In genomic region chr7:16295321-16295900, GRCm38 (mm10) we compare ENCODE assay signal across 8 mouse cellular contexts. TPM values are rescaled to one million over a fixed set of nuclear protein-coding genes. Genes with fewer than 3 reads are reported as not detected.
A peak's percentile ranks its signal among the peaks of the same experiment; 100 is the strongest.
DNase-seq lines count a peak whose midpoint lies in the region; ATAC-seq and TF ChIP-seq lines count a peak whose summit lies in the region.

No protein-coding gene starts in this region.

- TF ChIP-seq CTCF in left cerebral cortex, adult 2 months (IDR thresholded peaks at IDR 0.05), result no peak

- H3K4me3 ChIP-seq in hindbrain, embryonic 15.5 days, result peak overlapping the region; percentile 49
- H3K4me3 ChIP-seq in left cerebral cortex, adult 2 months, result peak overlapping the region; percentile 55

- peaks cover 43% of the 10 kb centered on the region for H3K4me1 ChIP-seq in hindbrain, embryonic 15.5 days (replicated peaks)

- no peaks in the 10 kb centered on the region for H3K9me3 ChIP-seq in hindbrain, embryonic 15.5 days

- no peaks in the 10 kb centered on the region for H3K27me3 ChIP-seq in hindbrain, embryonic 15.5 days

- ATAC-seq in activated CD4-positive, CD25-positive, alpha-beta regulatory T cell, adult 4 months, result peak; percentile 69
- peak; percentile 10; the same call in 1 of the 2 replicates for ATAC-seq in hindbrain, embryonic 15.5 days (ENCODE audit: low FRiP score, low read depth)
- ATAC-seq in megakaryocyte, adult 5-6 weeks (ENCODE audit: poor library complexity, severe bottlenecking), result peak; percentile 67

- H3K27ac ChIP-seq in hindbrain, embryonic 15.5 days (replicated peaks), result peak overlapping the region; percentile 80
- peak overlapping the region; percentile 89 for H3K27ac ChIP-seq in left cerebral cortex, adult 2 months

- H3K4me2 ChIP-seq in hindbrain, embryonic 15.5 days, result peak overlapping the region; percentile 96

- intact Hi-C loops in left cerebral cortex, adult 2 months (cut with DNase I), result loop anchor here (1.0 to 5.0 kb wide), 3 partner anchors 14 to 322 kb away; no protein-coding TSS in a partner anchor

- no peaks in the 10 kb centered on the region for H3K36me3 ChIP-seq in hindbrain, embryonic 15.5 days

- peak; percentile 84 to 88 for DNase-seq in cerebellum, postnatal 36 days
- DNase-seq in gastrocnemius, adult 18-20 months (ENCODE audit: low spot score), result peak; percentile 80
- peak; percentile 76 to 82 for DNase-seq in left cerebral cortex, adult 2 months (ENCODE audit: extremely low spot score in 1 of 2, low spot score in 2 of 2)
- peak; percentile 77 for DNase-seq in right cerebral cortex, postnatal 14 days
- DNase-seq in urinary bladder, postnatal 36 days (ENCODE audit: low spot score in 2 of 2), result peak; percentile 65 to 75

- peak overlapping the region; percentile 30 for H3K9ac ChIP-seq in hindbrain, embryonic 15.5 days

- WGBS in hindbrain, embryonic 15.5 days, result 1% methylated on average over 38 of the region's 41 CpGs

RNA-seq across cellular contexts. Expression of gene Ccdc9, which starts 8.8 kb away (rescaled TPM):
- 10 to 100 TPM; 11.1 to 11.2 TPM for polyA plus RNA-seq in activated CD4-positive, CD25-positive, alpha-beta regulatory T cell, adult 4 months (2017; shearing (Covaris generic))
- total RNA-seq in gastrocnemius, adult 18-20 months (2021), result 10 to 100 TPM; 35.7 to 38.9 TPM
- polyA plus RNA-seq in hindbrain, embryonic 15.5 days (2015; fragmentation: Nextera tagmentation; extraction: Ambion mirVana), result 29.3 and 29.6 TPM in 2 replicates
- 10 to 100 TPM; 94.3 to 95.1 TPM for total RNA-seq in left cerebral cortex, adult 2 months (2021)
- 26.0 and 30.3 TPM in 2 replicates for total RNA-seq in megakaryocyte, adult 5-6 weeks (2015)
- 117 and 121 TPM in 2 replicates for total RNA-seq in megakaryocyte, adult 5-6 weeks (2017)

RNA-seq across cellular contexts. Expression of gene Bbc3, which starts 12.8 kb away (rescaled TPM):
- polyA plus RNA-seq in activated CD4-positive, CD25-positive, alpha-beta regulatory T cell, adult 4 months (2017; shearing (Covaris generic)), result 1 to 10 TPM in 1 of 2 experiments, under 1 TPM in 1; 0.43 to 1.5 TPM
- total RNA-seq in gastrocnemius, adult 18-20 months (2021), result 1 to 10 TPM; 1.2 to 2.3 TPM
- 28.9 and 31.7 TPM in 2 replicates for polyA plus RNA-seq in hindbrain, embryonic 15.5 days (2015; fragmentation: Nextera tagmentation; extraction: Ambion mirVana)
- 1 to 10 TPM; 9.1 to 9.7 TPM for total RNA-seq in left cerebral cortex, adult 2 months (2021)
- total RNA-seq in megakaryocyte, adult 5-6 weeks (2015), result 1.5 and 3.3 TPM in 2 replicates
- total RNA-seq in megakaryocyte, adult 5-6 weeks (2017), result 1.1 and 3.0 TPM in 2 replicates

RNA-seq across cellular contexts. Expression of gene Inafm1, which starts 22.0 kb away (rescaled TPM):
- 1 to 10 TPM; 1.8 to 2.8 TPM for polyA plus RNA-seq in activated CD4-positive, CD25-positive, alpha-beta regulatory T cell, adult 4 months (2017; shearing (Covaris generic))
- total RNA-seq in gastrocnemius, adult 18-20 months (2021), result 10 to 100 TPM; 14.2 to 14.3 TPM
- 52.2 and 58.4 TPM in 2 replicates for polyA plus RNA-seq in hindbrain, embryonic 15.5 days (2015; fragmentation: Nextera tagmentation; extraction: Ambion mirVana)
- 10 to 100 TPM; 36.7 to 41.3 TPM for total RNA-seq in left cerebral cortex, adult 2 months (2021)
- 7.3 and 8.7 TPM in 2 replicates for total RNA-seq in megakaryocyte, adult 5-6 weeks (2015)
- 3.7 and 5.4 TPM in 2 replicates for total RNA-seq in megakaryocyte, adult 5-6 weeks (2017)

RNA-seq across cellular contexts. Expression of gene C5ar1, which starts 36.1 kb away (rescaled TPM):
- polyA plus RNA-seq in activated CD4-positive, CD25-positive, alpha-beta regulatory T cell, adult 4 months (2017; shearing (Covaris generic)), result not detected
- total RNA-seq in gastrocnemius, adult 18-20 months (2021), result 1 to 10 TPM; 1.5 to 2.3 TPM
- polyA plus RNA-seq in hindbrain, embryonic 15.5 days (2015; fragmentation: Nextera tagmentation; extraction: Ambion mirVana), result 2.2 and 2.7 TPM in 2 replicates
- total RNA-seq in left cerebral cortex, adult 2 months (2021), result 1 to 10 TPM; 1.3 to 1.7 TPM
- 49.8 TPM in 2 replicates for total RNA-seq in megakaryocyte, adult 5-6 weeks (2015)
- 13.6 and 22.2 TPM in 2 replicates for total RNA-seq in megakaryocyte, adult 5-6 weeks (2017)

RNA-seq across cellular contexts. Expression of gene C5ar2, which starts 51.5 kb away (rescaled TPM):
- not detected for polyA plus RNA-seq in activated CD4-positive, CD25-positive, alpha-beta regulatory T cell, adult 4 months (2017; shearing (Covaris generic))
- total RNA-seq in gastrocnemius, adult 18-20 months (2021), result under 1 TPM; 0.25 to 0.26 TPM
- 0.10 and 0.14 TPM in 2 replicates for polyA plus RNA-seq in hindbrain, embryonic 15.5 days (2015; fragmentation: Nextera tagmentation; extraction: Ambion mirVana)
- under 1 TPM; 0.42 to 0.54 TPM for total RNA-seq in left cerebral cortex, adult 2 months (2021)
- 5.7 and 7.4 TPM in 2 replicates for total RNA-seq in megakaryocyte, adult 5-6 weeks (2015)
- total RNA-seq in megakaryocyte, adult 5-6 weeks (2017), result 6.9 and 10.7 TPM in 2 replicates

Comparison
In these comparisons a context has a peak if more than half of its experiments do, and no peak if none do; other contexts are left out.
1. Peak in every context shown above with its lines: DNase-seq, ATAC-seq, H3K4me3 ChIP-seq and H3K27ac ChIP-seq.
2. ATAC-seq: peak in every context shown above with its lines; median percentile 69 in activated CD4-positive, CD25-positive, alpha-beta regulatory T cell, adult 4 months; 67 in megakaryocyte, adult 5-6 weeks; 10 in hindbrain, embryonic 15.5 days.